Mouse (Mus musculus): ENCODE measurements at regions not wholly inside any gene's neighbourhood (a gene's known extent, or its start where the extent isn't known, plus 50 kb on each side); places are given as distances from the start of the nearest gene placed in this dataset.

GRCm38 (mm10) chr6:101882938-101883337 is 505.2 kb upstream of the Pdzrn3 start:
- DNase-seq (ENCODE audit: low spot score), result no peak

DNA sequence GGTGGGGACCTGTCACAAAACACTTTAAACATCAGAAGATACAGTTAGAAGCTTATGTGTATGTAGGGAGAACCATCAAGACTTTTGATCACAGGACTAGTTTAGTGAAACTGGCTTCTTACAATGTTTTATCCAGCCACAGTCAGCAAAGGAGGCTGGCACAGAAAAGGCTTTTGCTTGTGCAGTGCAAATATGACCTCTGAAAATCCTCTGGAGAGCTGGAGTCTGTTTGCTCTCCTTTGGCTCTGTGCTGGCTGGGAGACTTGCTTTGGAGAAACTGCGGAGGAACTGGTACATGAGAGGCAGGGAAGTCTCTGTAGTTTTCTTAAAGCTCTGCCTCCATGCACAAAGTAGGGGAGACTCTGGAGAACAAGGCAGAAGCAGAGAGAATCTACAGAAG is 497.2 kb upstream of the Pdzrn3 start:
- DNase-seq (ENCODE audit: low spot score), result no peak

GRCm38 (mm10) chr6:101858895-101859294 is 481.2 kb upstream of the Pdzrn3 start:
- no peak for DNase-seq (ENCODE audit: low spot score)

- no peak for DNase-seq (ENCODE audit: low spot score)
Measured at GRCm38 (mm10) chr6:101840695-101841094, 463.0 kb upstream of the Pdzrn3 start.

DNA sequence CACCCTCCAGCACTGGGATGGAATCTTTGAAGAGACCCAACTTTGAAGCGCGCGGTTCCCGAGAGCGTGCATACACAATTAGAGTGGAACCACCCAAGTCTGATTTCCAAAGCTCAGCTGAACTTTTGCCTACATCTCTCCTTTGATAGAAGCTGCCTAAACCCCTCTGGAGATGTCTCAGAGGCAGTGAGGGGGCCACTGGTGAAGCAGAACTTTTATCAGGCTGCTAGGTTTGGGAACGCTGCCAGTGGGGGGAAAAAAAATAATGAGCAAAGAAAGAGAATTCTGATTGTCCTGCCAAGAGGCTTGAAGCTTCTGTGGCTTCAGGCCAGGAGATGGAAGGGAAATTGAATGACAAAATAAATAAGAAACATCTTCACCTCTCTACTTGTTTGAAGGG is 459.9 kb upstream of the Pdzrn3 start:
- no peak for DNase-seq (ENCODE audit: low spot score)

GRCm38 (mm10) chr6:101793986-101794385 is 416.3 kb upstream of the Pdzrn3 start:
- no peak for DNase-seq (ENCODE audit: low spot score)

DNA sequence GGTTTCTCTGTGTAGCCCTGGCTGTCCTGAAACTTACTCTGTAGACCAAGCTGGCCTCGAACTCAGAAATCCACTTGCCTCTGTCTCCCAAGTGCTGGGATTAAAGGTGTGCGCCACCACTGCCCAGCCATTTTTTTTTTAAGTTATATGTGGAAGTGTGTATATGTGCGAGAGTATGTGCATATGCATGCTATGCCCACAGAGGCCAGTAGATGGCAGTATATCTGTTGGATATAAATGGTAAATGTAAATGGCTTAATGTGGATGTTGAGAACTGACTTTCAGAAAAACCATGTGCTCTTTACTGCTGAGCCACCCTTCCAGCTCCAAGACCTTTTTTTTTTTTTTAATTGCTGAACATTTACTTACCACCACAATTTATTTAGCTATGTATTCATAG is 400.2 kb upstream of the Pdzrn3 start:
- no peak for DNase-seq (ENCODE audit: low spot score)

DNA sequence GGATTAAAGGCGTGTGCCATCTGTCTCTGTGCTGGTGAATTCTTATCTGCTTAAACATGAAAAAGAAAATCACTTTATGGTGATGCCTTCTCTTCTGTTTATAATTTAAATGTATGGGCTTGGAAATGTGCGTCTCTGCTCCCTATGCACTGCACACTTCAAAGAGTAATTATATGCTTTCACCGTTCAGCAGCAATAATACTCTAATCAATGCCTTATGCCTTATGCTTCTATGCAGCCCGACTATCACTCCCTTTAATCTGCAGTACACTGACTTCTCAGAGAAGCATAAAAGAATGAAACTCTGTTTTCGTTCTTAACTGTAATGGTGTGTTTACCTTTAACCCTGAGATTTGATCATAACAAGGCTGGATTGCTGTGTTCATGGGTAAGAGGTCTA is 395.5 kb upstream of the Pdzrn3 start:
- no peak for DNase-seq (ENCODE audit: low spot score)

DNA sequence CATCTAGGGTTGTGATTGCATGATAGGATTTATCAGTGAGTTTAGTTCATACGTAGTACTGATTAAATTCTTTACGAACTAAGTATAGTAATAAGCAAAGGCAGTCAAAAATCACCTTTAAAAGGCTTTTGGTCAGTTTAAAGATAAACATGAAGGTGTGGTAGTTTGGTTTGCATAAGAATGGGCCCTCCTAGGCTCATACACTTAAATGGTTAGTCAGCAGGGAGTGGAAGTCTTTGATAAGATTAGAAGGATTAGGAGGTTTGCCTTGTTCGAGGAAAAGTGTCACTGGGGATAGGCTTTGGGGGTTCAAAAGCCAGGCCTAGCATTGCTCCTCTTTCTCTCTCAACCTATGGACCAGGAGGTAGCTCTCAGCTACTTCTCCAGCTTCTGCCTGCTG is 357.4 kb upstream of the Pdzrn3 start:
- no peak for DNase-seq (ENCODE audit: low spot score)

DNA sequence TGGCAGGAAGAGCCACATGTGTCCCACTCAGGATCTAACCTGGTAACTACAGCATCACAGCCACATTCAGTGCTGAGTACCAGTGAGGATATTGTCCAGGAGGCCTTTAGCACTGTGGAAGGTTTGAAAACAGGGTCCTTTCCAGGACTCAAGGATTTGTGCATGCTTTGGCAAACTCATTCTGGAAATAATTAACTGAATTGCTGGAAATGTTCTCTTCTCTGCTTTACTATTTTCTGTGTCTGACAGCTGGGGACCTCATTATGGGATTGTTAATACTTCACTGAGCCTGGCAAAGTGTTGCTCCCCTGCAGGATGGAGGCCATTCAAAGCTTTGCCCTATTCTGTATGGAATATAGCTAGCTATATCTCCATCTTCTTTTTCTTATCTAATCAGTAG is 342.8 kb upstream of the Pdzrn3 start:
- no peak for DNase-seq (ENCODE audit: low spot score)

DNA sequence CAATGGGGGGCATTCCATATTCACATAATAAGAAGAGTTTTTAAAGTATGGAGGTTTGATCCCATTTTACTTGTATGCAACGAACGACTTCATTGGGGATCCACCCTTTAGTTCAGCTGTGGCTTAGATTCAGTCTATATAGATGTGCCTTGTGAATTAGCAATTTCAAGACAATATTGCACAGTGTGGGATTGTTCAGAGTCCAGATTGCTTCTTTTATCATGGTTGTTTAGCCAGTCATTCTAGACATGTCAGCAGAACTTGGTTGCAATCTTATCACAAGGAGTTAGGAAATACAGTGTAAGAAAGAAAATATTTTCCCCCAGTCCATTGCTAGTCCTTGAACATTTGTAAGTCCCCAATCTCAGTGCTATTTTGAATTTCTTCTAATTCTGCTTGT is 312.0 kb upstream of the Pdzrn3 start:
- DNase-seq (ENCODE audit: low spot score), result no peak

- DNase-seq (ENCODE audit: low spot score), result no peak
Measured at GRCm38 (mm10) chr6:101686578-101686977, 308.9 kb upstream of the Pdzrn3 start.

- no peak for DNase-seq (ENCODE audit: low spot score)
Measured at GRCm38 (mm10) chr6:101685734-101686133, 308.0 kb upstream of the Pdzrn3 start.

DNA sequence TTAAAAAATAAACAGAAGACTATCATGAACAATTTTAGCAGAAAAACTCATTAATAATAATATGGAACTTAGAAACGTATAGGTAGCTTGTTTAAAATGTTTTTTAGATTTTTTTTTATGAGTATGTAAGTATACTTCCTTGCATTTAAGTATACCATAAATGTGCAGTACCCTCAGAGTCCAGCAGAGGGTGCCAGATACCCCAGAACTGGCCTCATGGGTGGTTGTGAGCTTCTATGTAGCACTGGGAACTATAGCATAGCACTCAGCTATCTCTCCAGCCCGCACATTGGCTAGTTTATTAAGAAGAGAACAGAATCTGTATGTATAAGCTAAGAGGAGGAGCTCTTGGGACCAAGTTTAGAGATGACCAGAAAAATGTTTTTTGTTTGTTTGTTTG is 306.7 kb upstream of the Pdzrn3 start:
- no peak for DNase-seq (ENCODE audit: low spot score)

DNA sequence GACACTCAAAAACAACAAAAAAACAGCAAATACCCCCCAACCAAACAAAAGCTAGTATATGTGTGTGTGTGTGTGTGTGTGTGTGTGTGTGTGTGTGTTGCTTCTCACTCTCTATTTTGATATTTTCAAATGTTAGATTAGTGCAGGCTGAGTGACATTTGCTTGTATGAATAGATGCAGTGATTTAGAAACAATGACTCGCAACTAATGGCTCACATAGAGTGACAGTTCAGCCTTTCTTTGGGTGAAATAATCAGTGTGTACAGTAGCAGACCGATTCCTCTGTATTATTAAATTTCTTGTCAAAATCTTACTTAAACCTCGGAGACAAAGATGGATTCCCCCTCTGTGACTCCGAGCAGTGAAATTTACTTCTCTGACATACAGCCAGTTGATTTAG is 297.1 kb upstream of the Pdzrn3 start:
- DNase-seq (ENCODE audit: low spot score), result no peak

- DNase-seq (ENCODE audit: low spot score), result no peak
Measured at GRCm38 (mm10) chr6:101670770-101671169, 293.1 kb upstream of the Pdzrn3 start.

GRCm38 (mm10) chr6:101669118-101669845 is 291.6 kb upstream of the Pdzrn3 start:
- no peak for DNase-seq (ENCODE audit: low spot score)

GRCm38 (mm10) chr6:101654351-101654750 is 276.7 kb upstream of the Pdzrn3 start:
- DNase-seq (ENCODE audit: low spot score), result no peak

DNA sequence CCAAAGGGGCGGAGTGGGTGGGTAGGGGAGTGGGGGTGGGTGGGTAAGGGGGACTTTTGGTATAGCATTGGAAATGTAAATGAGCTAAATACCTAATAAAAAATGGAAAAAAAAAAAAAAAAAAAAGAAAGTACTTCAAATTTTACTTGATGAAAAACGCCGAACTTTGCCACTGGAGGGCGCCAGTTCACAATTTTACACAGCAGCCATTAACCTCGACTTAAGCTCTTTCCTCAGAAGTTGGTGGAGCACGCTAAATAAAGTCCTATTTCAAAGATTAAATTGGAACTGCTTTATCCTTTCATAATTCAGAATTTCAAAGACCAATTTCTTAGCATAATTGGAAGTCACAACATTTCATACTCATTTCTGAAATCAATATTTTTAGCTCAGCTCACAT is 272.7 kb upstream of the Pdzrn3 start:
- peak; percentile 10 for DNase-seq (ENCODE audit: low spot score)

DNA sequence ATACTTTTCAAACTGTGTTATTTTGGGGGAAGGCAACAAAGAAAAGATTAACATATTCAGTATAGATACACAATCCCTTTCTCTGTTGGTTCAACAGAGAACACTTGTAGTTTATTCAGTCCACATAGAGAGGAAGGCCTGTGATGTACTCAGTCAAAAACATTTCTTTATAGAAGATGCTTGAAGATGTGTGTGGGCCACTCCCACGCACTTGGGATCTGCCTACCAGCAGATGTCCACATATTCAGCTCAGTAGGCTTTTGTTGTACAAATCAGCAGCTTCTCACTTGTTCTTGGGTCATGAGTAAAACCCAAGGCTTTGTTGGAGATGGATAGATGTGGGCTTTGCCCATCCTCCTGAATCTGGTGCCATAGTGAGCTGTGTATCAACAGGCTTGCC is 239.6 kb upstream of the Pdzrn3 start:
- DNase-seq (ENCODE audit: low spot score), result no peak

- peak; percentile 2 for DNase-seq (ENCODE audit: low spot score)
Measured at GRCm38 (mm10) chr6:101616776-101617175, 239.1 kb upstream of the Pdzrn3 start.

- no peak for DNase-seq (ENCODE audit: low spot score)
Measured at GRCm38 (mm10) chr6:101609015-101609414, 231.3 kb upstream of the Pdzrn3 start.

GRCm38 (mm10) chr6:101603083-101603482 is 225.4 kb upstream of the Pdzrn3 start:
- DNase-seq (ENCODE audit: low spot score), result no peak

DNA sequence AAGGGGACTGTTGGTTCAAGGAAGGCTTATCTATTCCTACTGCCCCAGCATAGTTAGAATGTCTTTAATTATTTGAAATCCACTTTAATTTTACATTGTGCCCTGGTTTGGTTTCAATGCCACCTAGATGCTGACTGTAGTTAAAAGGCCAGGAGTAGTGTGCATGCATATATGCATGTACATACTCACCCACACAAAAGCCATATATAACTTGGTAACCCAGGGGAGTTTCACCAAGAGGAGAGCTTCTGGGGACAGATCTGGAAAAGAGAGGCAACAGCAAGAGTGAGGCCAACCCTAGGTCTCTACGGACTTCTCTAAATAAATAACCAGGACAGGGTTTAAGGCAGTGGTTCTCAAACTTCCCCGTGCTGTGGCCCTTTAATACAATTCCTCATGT is 219.3 kb upstream of the Pdzrn3 start:
- no peak for DNase-seq (ENCODE audit: low spot score)
